Mouse (Mus musculus): ENCODE measurements around the gene D430041D05Rik. TPM values are rescaled to one million over a fixed set of nuclear protein-coding genes. Genes with fewer than 3 reads are reported as not detected.

The D430041D05Rik gene
- polyA plus RNA-seq, 1 experiment = 0.60 TPM

GRCm38 (mm10) chr2:104230444-104230843, 180.4 kb downstream of the D430041D05Rik start:
- Histone ChIP-seq H3K27me3 (ENCODE audit: control insufficient read depth, insufficient read depth, insufficient read length) (no peaks in the 10 kb centered on the region), H3K4me2 (ENCODE audit: low read depth) (no peak overlapping the region), H3ac (ENCODE audit: control insufficient read depth, insufficient read length) (no peak overlapping the region), H3K4me3 (no peak overlapping the region), H3K36me3 (ENCODE audit: control insufficient read depth, insufficient read depth) (no peaks in the 10 kb centered on the region), H3K79me2 (ENCODE audit: control insufficient read depth, insufficient read depth) (no peaks in the 10 kb centered on the region)
- TF ChIP-seq MAX (IDR thresholded peaks at IDR 0.05; ENCODE audit: low read depth) (no peak), TCF3 (IDR thresholded peaks at IDR 0.05; ENCODE audit: insufficient read length, low read depth) (no peak), POLR2AphosphoS2 (IDR thresholded peaks at IDR 0.05; ENCODE audit: insufficient read length, low read depth) (no peak), MYOG (IDR thresholded peaks at IDR 0.05; ENCODE audit: control insufficient read depth in 1 of 3, insufficient read depth in 1 of 3, insufficient read length in 2 of 3, low read depth in 2 of 3) (no peak), E2F4 (IDR thresholded peaks at IDR 0.05; ENCODE audit: insufficient read depth) (no peak), USF1 (IDR thresholded peaks at IDR 0.05; ENCODE audit: low read depth) (no peak), TCF12 (IDR thresholded peaks at IDR 0.05; ENCODE audit: insufficient read depth, poor library complexity, severe bottlenecking) (no peak), REST (IDR thresholded peaks at IDR 0.05; ENCODE audit: insufficient read depth, insufficient read length) (no peak), SRF (IDR thresholded peaks at IDR 0.05; ENCODE audit: control insufficient read depth, insufficient read length, low read depth) (no peak)

GRCm38 (mm10) chr2:104226057-104226456, 184.8 kb downstream of the D430041D05Rik start:
- Histone ChIP-seq H3K36me3 (ENCODE audit: control insufficient read depth, insufficient read depth) (no peaks in the 10 kb centered on the region), H3ac (ENCODE audit: control insufficient read depth, insufficient read length) (no peak overlapping the region), H3K79me2 (ENCODE audit: control insufficient read depth, insufficient read depth) (no peaks in the 10 kb centered on the region), H3K4me3 (no peak overlapping the region), H3K4me2 (ENCODE audit: low read depth) (no peak overlapping the region), H3K27me3 (ENCODE audit: control insufficient read depth, insufficient read depth, insufficient read length) (no peaks in the 10 kb centered on the region)
- TF ChIP-seq MYOD1 (IDR thresholded peaks at IDR 0.05; ENCODE audit: control insufficient read depth in 1 of 3, insufficient read length in 2 of 3, low read depth in 2 of 3) (no peak), TCF3 (IDR thresholded peaks at IDR 0.05; ENCODE audit: insufficient read length, low read depth) (no peak), POLR2AphosphoS2 (IDR thresholded peaks at IDR 0.05; ENCODE audit: insufficient read length, low read depth) (no peak), REST (IDR thresholded peaks at IDR 0.05; ENCODE audit: insufficient read depth, insufficient read length) (no peak), SRF (IDR thresholded peaks at IDR 0.05; ENCODE audit: control insufficient read depth, insufficient read length, low read depth) (no peak), USF1 (IDR thresholded peaks at IDR 0.05; ENCODE audit: low read depth) (no peak), MYOG (IDR thresholded peaks at IDR 0.05; ENCODE audit: control insufficient read depth in 1 of 3, insufficient read depth in 1 of 3, insufficient read length in 2 of 3, low read depth in 2 of 3) (no peak), E2F4 (IDR thresholded peaks at IDR 0.05; ENCODE audit: insufficient read depth) (no peak), TCF12 (IDR thresholded peaks at IDR 0.05; ENCODE audit: insufficient read depth, poor library complexity, severe bottlenecking) (no peak), POLR2A (IDR thresholded peaks at IDR 0.05; ENCODE audit: insufficient read length, low read depth) (no peak), CEBPB (IDR thresholded peaks at IDR 0.05; ENCODE audit: insufficient read depth, poor library complexity, severe bottlenecking) (no peak), MAX (IDR thresholded peaks at IDR 0.05; ENCODE audit: low read depth) (no peak)

- no peak overlapping the region for H3K4me3 ChIP-seq
- TF ChIP-seq POLR2AphosphoS2 (IDR thresholded peaks at IDR 0.05; ENCODE audit: insufficient read length, low read depth) (no peak), E2F4 (IDR thresholded peaks at IDR 0.05; ENCODE audit: insufficient read depth) (no peak), POLR2A (IDR thresholded peaks at IDR 0.05; ENCODE audit: insufficient read length, low read depth) (no peak), SRF (IDR thresholded peaks at IDR 0.05; ENCODE audit: control insufficient read depth, insufficient read length, low read depth) (no peak), MYOG (IDR thresholded peaks at IDR 0.05; ENCODE audit: control insufficient read depth in 1 of 3, insufficient read depth in 1 of 3, insufficient read length in 2 of 3, low read depth in 2 of 3) (no peak), MYOD1 (IDR thresholded peaks at IDR 0.05; ENCODE audit: control insufficient read depth in 1 of 3, insufficient read length in 2 of 3, low read depth in 2 of 3) (no peak), TCF3 (IDR thresholded peaks at IDR 0.05; ENCODE audit: insufficient read length, low read depth) (no peak)
- no peaks in the 10 kb centered on the region for H3K36me3 ChIP-seq (ENCODE audit: control insufficient read depth, insufficient read depth)
- no peaks in the 10 kb centered on the region for H3K27me3 ChIP-seq (ENCODE audit: control insufficient read depth, insufficient read depth, insufficient read length)
- no peak overlapping the region for H3K4me2 ChIP-seq (ENCODE audit: low read depth)
- H3ac ChIP-seq (ENCODE audit: control insufficient read depth, insufficient read length) = no peak overlapping the region
- H3K79me2 ChIP-seq (ENCODE audit: control insufficient read depth, insufficient read depth) = no peaks in the 10 kb centered on the region
These were observed 191.0 kb downstream of the D430041D05Rik start for GRCm38 (mm10) chr2:104219733-104220391.

- Histone ChIP-seq H3K27me3 (ENCODE audit: control insufficient read depth, insufficient read depth, insufficient read length) (no peaks in the 10 kb centered on the region), H3K79me2 (ENCODE audit: control insufficient read depth, insufficient read depth) (no peaks in the 10 kb centered on the region), H3K36me3 (ENCODE audit: control insufficient read depth, insufficient read depth) (no peaks in the 10 kb centered on the region), H3ac (ENCODE audit: control insufficient read depth, insufficient read length) (no peak overlapping the region), H3K4me2 (ENCODE audit: low read depth) (no peak overlapping the region), H3K4me3 (no peak overlapping the region)
- TF ChIP-seq TCF12 (IDR thresholded peaks at IDR 0.05; ENCODE audit: insufficient read depth, poor library complexity, severe bottlenecking) (no peak), POLR2AphosphoS2 (IDR thresholded peaks at IDR 0.05; ENCODE audit: insufficient read length, low read depth) (no peak), MAX (IDR thresholded peaks at IDR 0.05; ENCODE audit: low read depth) (no peak)
These were observed 192.2 kb downstream of the D430041D05Rik start for GRCm38 (mm10) chr2:104218588-104219065.

DNA sequence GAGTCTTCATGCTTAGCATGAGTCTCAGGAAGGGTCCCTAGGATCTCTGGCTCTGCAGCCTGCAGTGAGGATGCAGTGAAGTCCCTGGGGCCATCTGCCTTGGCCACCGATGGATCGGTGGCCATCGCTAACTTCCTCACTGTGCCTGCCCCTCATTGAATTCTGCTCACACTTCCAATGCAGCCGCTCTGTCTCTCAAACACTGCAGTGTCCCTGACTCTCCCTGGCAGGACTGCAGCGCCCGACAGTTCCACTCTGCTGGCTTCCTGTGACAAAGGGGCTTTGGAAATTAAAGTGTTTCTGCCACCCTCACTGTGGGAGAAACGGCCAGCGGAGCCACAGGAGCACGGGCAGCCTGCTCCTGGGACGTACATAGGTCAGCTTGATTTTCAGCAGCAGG, 192.7 kb downstream of the D430041D05Rik start:
- H3K4me2 ChIP-seq (ENCODE audit: low read depth) = no peak overlapping the region

More for the DNA sequence above, 192.7 kb downstream of the D430041D05Rik start:
- TF ChIP-seq POLR2AphosphoS2 (IDR thresholded peaks at IDR 0.05; ENCODE audit: insufficient read length, low read depth) (no peak), TCF3 (IDR thresholded peaks at IDR 0.05; ENCODE audit: insufficient read length, low read depth) (no peak), REST (IDR thresholded peaks at IDR 0.05; ENCODE audit: insufficient read depth, insufficient read length) (no peak), E2F4 (IDR thresholded peaks at IDR 0.05; ENCODE audit: insufficient read depth) (no peak), MYOD1 (IDR thresholded peaks at IDR 0.05; ENCODE audit: control insufficient read depth in 1 of 3, insufficient read length in 2 of 3, low read depth in 2 of 3) (no peak)
- Histone ChIP-seq H3K36me3 (ENCODE audit: control insufficient read depth, insufficient read depth) (no peaks in the 10 kb centered on the region), H3K27me3 (ENCODE audit: control insufficient read depth, insufficient read depth, insufficient read length) (no peaks in the 10 kb centered on the region), H3K4me3 (no peak overlapping the region), H3K79me2 (ENCODE audit: control insufficient read depth, insufficient read depth) (no peaks in the 10 kb centered on the region), H3ac (ENCODE audit: control insufficient read depth, insufficient read length) (no peak overlapping the region)

All from myocyte (in vitro differentiated cells).